Comparison of ENCODE assay signal across 26 mouse cellular contexts in the genomic region with DNA sequence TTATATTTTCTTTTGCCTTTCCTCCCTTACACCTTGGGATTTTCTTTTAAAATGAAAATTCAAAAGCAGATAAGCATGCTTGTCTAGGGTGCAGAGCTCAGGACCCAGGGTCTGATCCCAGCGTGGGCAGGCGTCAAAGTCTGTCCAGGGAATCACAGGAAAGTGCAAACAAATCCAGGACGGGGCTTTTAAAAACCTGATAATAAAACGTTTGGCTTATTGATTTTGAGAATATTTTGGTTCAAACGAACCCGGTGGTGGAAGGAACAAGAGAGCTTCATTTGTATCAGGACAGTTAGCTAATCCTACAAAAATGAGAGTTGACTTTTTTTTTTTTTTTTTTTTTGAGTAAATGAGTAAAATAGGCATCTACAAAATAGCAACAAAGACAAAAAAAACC.
"Had no signal": no experiment of that assay in that cellular context is flagged by ENCODE, and none has a peak within 500 bp of the region (broad histone marks: within the 10 kb centered on the region; RNA-seq: fewer than 3 reads in every experiment).

No protein-coding gene starts in this region.

- H3K4me3 ChIP-seq: embryonic facial prominence, embryonic 10.5 days; embryonic facial prominence, embryonic 12.5 days; embryonic facial prominence, embryonic 13.5 days; embryonic facial prominence, embryonic 15.5 days; erythroblast, embryonic 14.5 days; forebrain, embryonic 10.5 days; forebrain, embryonic 12.5 days; forebrain, embryonic 13.5 days; forebrain, embryonic 15.5 days; gastrocnemius, adult 2 months; heart, adult 2 months had no signal

- H3K4me1 ChIP-seq: embryonic facial prominence, embryonic 10.5 days; embryonic facial prominence, embryonic 12.5 days; embryonic facial prominence, embryonic 13.5 days; embryonic facial prominence, embryonic 15.5 days; forebrain, embryonic 15.5 days had no signal

- H3K9me3 ChIP-seq: embryonic facial prominence, embryonic 10.5 days; embryonic facial prominence, embryonic 12.5 days; embryonic facial prominence, embryonic 13.5 days; embryonic facial prominence, embryonic 15.5 days; forebrain, embryonic 12.5 days; forebrain, embryonic 15.5 days had no signal

- ATAC-seq: forebrain, postnatal 0 days had no signal

- DNase-seq: cerebellum, adult 2 months; cerebellum, adult 8-10 months; cerebellum, adult 9-10 months; cerebellum, adult 9-11 months; cerebellum, postnatal 10 days; cerebellum, postnatal 14 days; cerebellum, postnatal 25 days; cerebellum, postnatal 36 days; embryo, embryonic 11 days; forebrain, postnatal 0 days; gastrocnemius, adult 2 months; gastrocnemius, postnatal 10 days; gastrocnemius, postnatal 14 days; gastrocnemius, postnatal 25 days; gastrocnemius, postnatal 36 days; heart, adult 18-20 months; heart, adult 2 months had no signal

- H3K9ac ChIP-seq: embryonic facial prominence, embryonic 12.5 days; embryonic facial prominence, embryonic 13.5 days; embryonic facial prominence, embryonic 15.5 days; forebrain, embryonic 12.5 days; forebrain, embryonic 13.5 days; forebrain, embryonic 15.5 days; forebrain, postnatal 0 days had no signal

- H3K27ac ChIP-seq: embryonic facial prominence, embryonic 10.5 days; embryonic facial prominence, embryonic 12.5 days; embryonic facial prominence, embryonic 13.5 days; embryonic facial prominence, embryonic 15.5 days; forebrain, embryonic 10.5 days; forebrain, embryonic 12.5 days; forebrain, embryonic 15.5 days; gastrocnemius, adult 2 months; heart, adult 2 months had no signal

- H3K4me2 ChIP-seq: embryonic facial prominence, embryonic 12.5 days; embryonic facial prominence, embryonic 13.5 days; embryonic facial prominence, embryonic 15.5 days; forebrain, embryonic 12.5 days; forebrain, embryonic 13.5 days; forebrain, embryonic 15.5 days had no signal

- H3K27me3 ChIP-seq: embryonic facial prominence, embryonic 12.5 days; embryonic facial prominence, embryonic 13.5 days; embryonic facial prominence, embryonic 15.5 days; forebrain, embryonic 12.5 days; forebrain, embryonic 13.5 days; forebrain, embryonic 15.5 days had no signal
